In the genomic region with DNA sequence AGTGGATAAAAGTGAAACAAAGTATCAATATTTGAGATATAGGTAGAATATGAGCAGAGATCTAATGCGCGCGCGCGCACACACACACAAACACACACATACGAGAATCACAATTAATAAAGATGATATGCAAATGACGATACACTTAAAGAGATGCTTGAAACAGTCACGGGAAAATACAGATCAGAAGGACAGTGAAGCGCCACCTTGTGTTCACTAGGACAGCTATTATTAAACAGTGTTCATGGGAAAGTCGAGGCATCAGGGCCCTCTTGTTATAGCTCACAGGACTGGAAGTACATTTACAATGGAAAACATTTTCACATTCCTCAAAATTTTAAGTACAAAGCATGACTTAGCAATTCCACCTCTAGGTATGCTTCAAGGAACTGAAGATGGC, we compare ENCODE assay signal across 9 mouse cellular contexts.
DNase-seq lines count a peak whose midpoint lies in the region; ATAC-seq and TF ChIP-seq lines count a peak whose summit lies in the region.
"Had no signal": no experiment of that assay in that cellular context is flagged by ENCODE, and none has a peak within 500 bp of the region (broad histone marks: within the 10 kb centered on the region; RNA-seq: fewer than 3 reads in every experiment).

No protein-coding gene starts in this region.

- DNase-seq in heart, adult 11 months = peak; percentile 69
- DNase-seq in heart, postnatal 4 days = no peak
- DNase-seq in thymus, postnatal 14 days = peak; percentile 17
- no peak for DNase-seq in thymus, postnatal 36 days
- DNase-seq in spleen, postnatal 10 days (ENCODE audit: low spot score in 2 of 2) = no peak
- DNase-seq in gastrocnemius, adult 8-10 months (ENCODE audit: low spot score in 2 of 2) = no peak

- no peak for TF ChIP-seq POLR2A in cortical plate, adult 2 months (IDR thresholded peaks at IDR 0.05; ENCODE audit: extremely low read depth, insufficient read depth, low read length)

- H3K4me3 ChIP-seq in cortical plate, adult 2 months (ENCODE audit: insufficient read depth, low read length) = no peak overlapping the region
- H3K4me3 ChIP-seq: limb, embryonic 13.5 days had no signal

- no peak overlapping the region for H3K27ac ChIP-seq in cortical plate, adult 2 months (ENCODE audit: insufficient read depth, low read length)
- H3K27ac ChIP-seq: limb, embryonic 13.5 days had no signal

- peak; percentile 22; the same call in 1 of the 2 replicates for TF ChIP-seq CTCF in cortical plate, adult 2 months (IDR thresholded peaks at IDR 0.05; ENCODE audit: extremely low read depth, insufficient read depth, low read length)

- ATAC-seq in monocyte, adult 5-6 weeks (replicated peaks; ENCODE audit: insufficient number of reproducible peaks, low FRiP score, low TSS enrichment, poor library complexity, severe bottlenecking) = no peak

- H3K4me1 ChIP-seq in cortical plate, adult 2 months (ENCODE audit: control insufficient read depth, insufficient read depth, low read length) = peaks cover 3% of the 10 kb centered on the region; the same call in 1 of the 2 replicates

Comparison
In these comparisons a context has a peak if more than half of its experiments do, and no peak if none do; other contexts are left out.
1. DNase-seq: peak in heart, adult 11 months (single experiment) and thymus, postnatal 14 days (single experiment); none in heart, postnatal 4 days (single experiment), thymus, postnatal 36 days (0 of 2), spleen, postnatal 10 days (0 of 2) and gastrocnemius, adult 8-10 months (0 of 2).